Mouse (Mus musculus): ENCODE results near the gene Plin5. TPM values are rescaled to one million over a fixed set of nuclear protein-coding genes. Genes with fewer than 3 reads are reported as not detected.

Gene Plin5
- polyA plus RNA-seq, 1 experiment from 2014 or later, result 0.10 TPM

DNA sequence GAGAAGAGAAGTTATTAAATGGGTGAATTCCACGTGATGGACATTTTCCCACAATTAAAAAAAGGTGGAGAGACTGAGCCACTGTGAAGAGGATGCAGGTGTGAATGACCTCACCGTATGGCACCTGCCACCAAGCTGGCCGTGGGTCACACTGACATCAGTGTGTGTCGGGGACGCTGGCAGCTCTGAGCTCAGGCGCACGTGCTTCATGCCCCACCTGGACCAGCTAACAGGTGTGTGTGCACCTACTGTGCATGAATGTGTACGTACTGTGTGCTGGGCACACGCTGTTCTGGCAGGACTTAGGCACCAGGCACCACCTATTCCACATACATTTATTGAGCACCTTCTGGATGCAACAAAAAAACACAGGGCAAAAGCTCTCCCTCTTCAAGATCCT is 27.1 kb upstream of the Plin5 start:
- H3K4me1 ChIP-seq (replicated peaks; ENCODE audit: control insufficient read depth, insufficient read depth, low read length), result peaks cover 5% of the 10 kb centered on the region
- no peak for TF ChIP-seq CTCF (IDR thresholded peaks at IDR 0.05; ENCODE audit: low read depth)
- no peak overlapping the region for H3K27ac ChIP-seq (ENCODE audit: low read depth, low read length)
- ATAC-seq, result no peak
- H3K4me3 ChIP-seq (ENCODE audit: low read depth, low read length), result no peak overlapping the region
- no peak overlapping the region for H3K9ac ChIP-seq (ENCODE audit: low read depth, low read length)
- WGBS, result 68% methylated on average over 9 of the region's 9 CpGs
- no peak overlapping the region for H3K4me2 ChIP-seq (replicated peaks; ENCODE audit: low read depth)
- no peaks in the 10 kb centered on the region for H3K9me3 ChIP-seq (ENCODE audit: control insufficient read depth)
- H3K36me3 ChIP-seq (ENCODE audit: control insufficient read depth, insufficient read depth), result no peaks in the 10 kb centered on the region
- H3K27me3 ChIP-seq (replicated peaks; ENCODE audit: control insufficient read depth, insufficient read depth, low read length), result peaks cover 73% of the 10 kb centered on the region

DNA sequence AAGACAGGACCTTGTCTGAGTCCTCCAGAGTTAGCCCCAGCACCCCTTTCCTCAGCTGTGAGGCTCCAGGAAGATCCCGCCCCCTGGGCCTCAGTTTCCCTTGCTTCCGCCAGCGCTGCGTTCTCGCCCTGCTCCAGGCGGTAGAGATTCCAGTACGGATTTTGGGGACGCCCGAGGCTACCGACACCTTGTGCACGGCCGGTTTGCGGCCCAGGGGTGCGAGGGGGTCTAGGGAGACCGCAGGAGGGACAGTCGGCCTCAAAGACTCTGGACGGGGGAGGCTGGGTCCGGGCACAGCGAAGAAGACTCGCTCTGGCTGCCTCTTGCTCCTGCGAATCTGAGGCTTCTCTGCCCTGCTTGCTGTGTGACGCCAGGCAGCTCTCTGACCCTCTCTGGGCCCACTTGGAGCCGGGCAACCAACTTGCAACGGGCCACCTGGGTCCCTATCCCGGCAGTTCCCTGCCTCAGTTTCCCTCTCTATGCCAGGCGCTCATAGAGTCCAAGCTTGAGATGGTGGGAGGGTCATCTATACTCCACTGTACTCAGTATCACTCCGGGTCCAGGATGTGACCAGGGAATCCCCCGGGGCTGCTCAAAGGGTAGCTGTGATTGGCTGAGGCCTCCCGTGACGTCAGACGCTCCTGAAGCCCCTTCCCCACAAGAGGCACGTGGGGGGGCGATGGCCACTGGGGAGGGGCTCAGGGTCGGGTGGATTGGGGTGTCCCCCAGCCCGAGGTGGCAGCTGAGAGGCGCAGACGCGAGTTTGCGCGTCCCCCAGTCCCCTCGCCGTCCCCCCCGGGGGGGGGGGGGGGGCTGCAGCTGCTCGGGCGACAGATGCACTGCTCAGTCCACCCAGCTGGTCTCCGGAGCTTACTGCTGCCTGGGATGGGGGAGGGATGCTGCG is 24.6 kb upstream of the Plin5 start:
- ATAC-seq, result no peak
- peaks cover 64% of the 10 kb centered on the region for H3K27me3 ChIP-seq (replicated peaks; ENCODE audit: control insufficient read depth, insufficient read depth, low read length)
- WGBS, result 1% methylated on average over 44 of the region's 47 CpGs

DNA sequence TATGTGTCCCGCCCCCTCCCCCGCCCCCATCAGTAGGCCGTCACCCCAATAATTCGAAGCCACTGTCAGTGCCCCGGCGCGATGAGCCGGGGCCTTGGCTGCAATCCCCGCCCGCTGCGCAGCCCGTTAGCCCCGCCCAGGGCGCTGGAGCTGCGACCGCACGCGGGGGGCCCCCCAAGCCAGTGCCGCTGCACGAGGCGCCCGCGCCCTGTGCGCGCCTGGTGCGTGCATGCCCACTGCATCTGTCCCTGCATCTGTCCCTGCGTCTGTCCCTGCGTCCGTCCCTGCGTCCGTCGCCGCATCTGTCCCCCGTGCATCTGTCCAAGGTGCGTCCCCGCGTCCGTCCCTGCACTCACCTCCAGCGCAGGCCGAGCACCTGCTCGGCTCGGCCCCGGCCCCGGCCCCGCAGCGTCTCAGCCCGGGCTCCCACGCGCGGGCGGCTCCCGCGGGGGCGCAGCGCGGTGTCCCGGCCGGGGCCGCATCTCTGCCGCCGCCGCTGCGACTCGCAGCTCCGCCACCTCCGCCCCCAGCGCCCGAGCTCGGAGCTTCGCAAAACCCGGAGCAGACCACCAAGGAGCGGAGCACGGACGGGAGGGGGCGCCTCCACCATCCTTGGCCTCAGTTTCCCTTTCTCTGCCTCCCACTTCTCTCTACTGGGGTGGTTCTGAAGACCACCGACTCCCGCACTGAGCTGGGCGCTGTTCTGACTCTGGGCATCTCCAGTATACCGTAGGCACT is 22.6 kb upstream of the Plin5 start, which contains the start of gene Sema6b:
TSS of gene Sema6b (minus strand) at position 486 of the 738 bp plus-strand sequence.
- ATAC-seq, result no peak
- peaks cover 5% of the 10 kb centered on the region; the same call in 1 of the 2 replicates for H3K4me1 ChIP-seq (replicated peaks; ENCODE audit: control insufficient read depth, insufficient read depth, low read length)
- peak; percentile 14; the same call in 1 of the 2 replicates for TF ChIP-seq CTCF (IDR thresholded peaks at IDR 0.05; ENCODE audit: low read depth)
- H3K27ac ChIP-seq (ENCODE audit: low read depth, low read length), result no peak within 1 kb of the TSS
- H3K9ac ChIP-seq (ENCODE audit: low read depth, low read length), result 0 out of 2 replicates have a peak within 1 kb of the TSS, but pooled peaks have one; percentile 11
- peaks cover 64% of the 10 kb centered on the region for H3K27me3 ChIP-seq (replicated peaks; ENCODE audit: control insufficient read depth, insufficient read depth, low read length)
- H3K4me2 ChIP-seq (replicated peaks; ENCODE audit: low read depth), result peak within 1 kb of the TSS; percentile 85
- no peaks in the 10 kb centered on the region for H3K36me3 ChIP-seq (ENCODE audit: control insufficient read depth, insufficient read depth)
- 2% methylated on average over 77 of the region's 79 CpGs for WGBS
- no peaks in the 10 kb centered on the region for H3K9me3 ChIP-seq (ENCODE audit: control insufficient read depth)
- H3K4me3 ChIP-seq (ENCODE audit: low read depth, low read length), result peak within 1 kb of the TSS; percentile 56

More for the DNA sequence above, 24.6 kb upstream of the Plin5 start:
- Histone ChIP-seq H3K36me3 (ENCODE audit: control insufficient read depth, insufficient read depth) (no peaks in the 10 kb centered on the region), H3K27ac (ENCODE audit: low read depth, low read length) (no peak overlapping the region), H3K4me1 (replicated peaks; ENCODE audit: control insufficient read depth, insufficient read depth, low read length) (peaks cover 5% of the 10 kb centered on the region; the same call in 1 of the 2 replicates), H3K4me3 (ENCODE audit: low read depth, low read length) (peak overlapping the region; percentile 27), H3K9ac (ENCODE audit: low read depth, low read length) (no peak overlapping the region), H3K4me2 (replicated peaks; ENCODE audit: low read depth) (peak overlapping the region; percentile 57), H3K9me3 (ENCODE audit: control insufficient read depth) (no peaks in the 10 kb centered on the region)
- no peak for TF ChIP-seq CTCF (IDR thresholded peaks at IDR 0.05; ENCODE audit: low read depth)

DNA sequence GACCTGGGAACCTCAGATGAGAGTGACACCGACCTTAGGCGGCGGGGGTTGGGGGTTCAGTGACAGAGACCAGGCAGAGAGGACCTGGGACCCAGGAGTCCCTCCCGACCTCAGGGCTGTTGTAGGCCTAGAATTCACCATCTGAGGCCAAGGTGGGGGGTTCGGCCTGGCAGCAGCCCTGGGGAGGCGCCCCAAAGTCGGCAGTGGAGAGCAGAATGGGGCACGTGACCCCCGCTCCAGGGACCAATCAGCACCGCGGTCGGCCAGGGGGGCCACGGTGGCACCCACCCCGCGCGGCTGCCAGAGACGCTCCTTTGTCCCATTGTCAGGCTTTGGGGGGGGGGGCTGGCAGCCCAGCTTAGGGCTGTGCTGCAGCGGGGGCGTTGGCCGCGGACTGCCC is 22.0 kb upstream of the Plin5 start:
- peaks cover 5% of the 10 kb centered on the region; the same call in 1 of the 2 replicates for H3K4me1 ChIP-seq (replicated peaks; ENCODE audit: control insufficient read depth, insufficient read depth, low read length)
- H3K9ac ChIP-seq (ENCODE audit: low read depth, low read length), result 0 out of 2 replicates have a peak overlapping the region, but pooled peaks have one; percentile 11
- peak overlapping the region; percentile 85 for H3K4me2 ChIP-seq (replicated peaks; ENCODE audit: low read depth)
- no peak for ATAC-seq
- no peaks in the 10 kb centered on the region for H3K9me3 ChIP-seq (ENCODE audit: control insufficient read depth)
- H3K27me3 ChIP-seq (replicated peaks; ENCODE audit: control insufficient read depth, insufficient read depth, low read length), result peaks cover 58% of the 10 kb centered on the region
- peak overlapping the region; percentile 56 for H3K4me3 ChIP-seq (ENCODE audit: low read depth, low read length)
- H3K36me3 ChIP-seq (ENCODE audit: control insufficient read depth, insufficient read depth), result no peaks in the 10 kb centered on the region
- WGBS, result 11% methylated on average over 20 of the region's 21 CpGs
- TF ChIP-seq CTCF (IDR thresholded peaks at IDR 0.05; ENCODE audit: low read depth), result no peak
- no peak overlapping the region for H3K27ac ChIP-seq (ENCODE audit: low read depth, low read length)

- Histone ChIP-seq H3K36me3 (ENCODE audit: control insufficient read depth, insufficient read depth) (no peaks in the 10 kb centered on the region), H3K9me3 (ENCODE audit: control insufficient read depth) (no peaks in the 10 kb centered on the region), H3K4me3 (ENCODE audit: low read depth, low read length) (no peak overlapping the region), H3K27ac (ENCODE audit: low read depth, low read length) (no peak overlapping the region), H3K27me3 (replicated peaks; ENCODE audit: control insufficient read depth, insufficient read depth, low read length) (peaks cover 47% of the 10 kb centered on the region), H3K4me2 (replicated peaks; ENCODE audit: low read depth) (peak overlapping the region; percentile 30), H3K9ac (ENCODE audit: low read depth, low read length) (no peak overlapping the region), H3K4me1 (replicated peaks; ENCODE audit: control insufficient read depth, insufficient read depth, low read length) (peaks cover 13% of the 10 kb centered on the region; the same call in 1 of the 2 replicates)
- no peak for ATAC-seq
- WGBS, result 25% methylated on average over 25 of the region's 25 CpGs
- no peak for TF ChIP-seq CTCF (IDR thresholded peaks at IDR 0.05; ENCODE audit: low read depth)
Observed at GRCm38 (mm10) chr17:56137839-56138613, 20.6 kb upstream of the Plin5 start.

Measured in intestine, postnatal 0 days (tissue).